Comparison of ENCODE assay signal across 14 mouse cellular contexts in the genomic region with DNA sequence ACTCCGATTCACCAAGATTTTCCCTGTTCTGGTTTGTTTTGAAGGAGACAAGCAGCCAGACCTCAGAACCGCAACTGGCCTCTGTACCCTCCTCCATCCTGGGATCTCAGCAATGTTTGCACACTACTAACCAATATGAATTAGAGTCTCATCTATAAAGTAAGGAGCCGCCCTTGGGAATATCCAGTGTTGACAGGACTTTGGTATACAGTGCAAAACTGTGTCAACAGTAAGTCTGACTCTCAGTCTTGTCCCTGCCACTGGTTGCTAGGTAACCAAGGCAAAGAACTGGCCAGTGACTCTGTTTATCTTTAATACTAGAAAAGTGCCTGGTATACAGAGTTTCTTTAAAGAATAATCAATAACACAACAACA. TPM values are rescaled to one million over a fixed set of nuclear protein-coding genes. Genes with fewer than 3 reads are reported as not detected.
A peak's percentile ranks its signal among the peaks of the same experiment; 100 is the strongest.
DNase-seq lines count a peak whose midpoint lies in the region; ATAC-seq lines count a peak whose summit lies in the region.
"Had no signal": no experiment of that assay in that cellular context is flagged by ENCODE, and none has a peak within 500 bp of the region (broad histone marks: within the 10 kb centered on the region; RNA-seq: fewer than 3 reads in every experiment).

No protein-coding gene starts in this region.

- H3K9me3 ChIP-seq in liver, embryonic 12.5 days (replicated peaks): no peaks in the 10 kb centered on the region
- H3K9me3 ChIP-seq in stomach, embryonic 15.5 days: no peaks in the 10 kb centered on the region
- H3K9me3 ChIP-seq: embryonic facial prominence, embryonic 15.5 days had no signal

- peak overlapping the region; percentile 41 for H3K4me2 ChIP-seq in liver, embryonic 12.5 days
- no peak overlapping the region for H3K4me2 ChIP-seq in stomach, embryonic 15.5 days
- H3K4me2 ChIP-seq: embryonic facial prominence, embryonic 15.5 days had no signal

- peaks cover 49% of the 10 kb centered on the region for H3K36me3 ChIP-seq in liver, embryonic 12.5 days
- no peaks in the 10 kb centered on the region for H3K36me3 ChIP-seq in stomach, embryonic 15.5 days
- H3K36me3 ChIP-seq: embryonic facial prominence, embryonic 15.5 days had no signal

- 0 out of 2 replicates have a peak overlapping the region, but pooled peaks have one; percentile 6 for H3K4me3 ChIP-seq in liver, embryonic 12.5 days
- no peak overlapping the region for H3K4me3 ChIP-seq in stomach, embryonic 15.5 days (replicated peaks)
- H3K4me3 ChIP-seq: embryonic facial prominence, embryonic 15.5 days; heart, adult 2 months had no signal

- no peaks in the 10 kb centered on the region for H3K27me3 ChIP-seq in liver, embryonic 12.5 days (replicated peaks)
- no peaks in the 10 kb centered on the region for H3K27me3 ChIP-seq in stomach, embryonic 15.5 days (replicated peaks)
- H3K27me3 ChIP-seq: embryonic facial prominence, embryonic 15.5 days had no signal

- H3K4me1 ChIP-seq in liver, embryonic 12.5 days: peaks cover 68% of the 10 kb centered on the region
- H3K4me1 ChIP-seq in stomach, embryonic 15.5 days: peaks cover 15% of the 10 kb centered on the region; the same call in 1 of the 2 replicates

- peak; percentile 19 for DNase-seq in lung, postnatal 36 days
- DNase-seq in lung, postnatal 25 days (ENCODE audit: low spot score): no peak
- peak; percentile 16 for DNase-seq in embryo, embryonic 10.5 days (ENCODE audit: low spot score)
- no peak for DNase-seq in frontal cortex, adult 2 months (ENCODE audit: extremely low spot score in 1 of 2, low spot score in 1 of 2)
- DNase-seq in cerebellum, adult 8-10 months: no peak
- DNase-seq: cerebellum, adult 9-10 months; forebrain, postnatal 0 days; heart, postnatal 4 days; kidney, adult 11 months; left cerebral cortex, postnatal 4 days had no signal

- ATAC-seq in liver, embryonic 12.5 days: peak; percentile 22; the same call in 1 of the 2 replicates
- ATAC-seq in stomach, embryonic 15.5 days (ENCODE audit: insufficient read depth, low FRiP score, low read depth): peak; percentile 38; the same call in 1 of the 2 replicates
- ATAC-seq: forebrain, postnatal 0 days had no signal

- WGBS in liver, embryonic 12.5 days (ENCODE audit: insufficient replicate concordance): 24% methylated on average over 3 of the region's 3 CpGs
- 34% methylated on average over 3 of the region's 3 CpGs for WGBS in stomach, embryonic 15.5 days

- no peak overlapping the region; the same call in 1 of the 2 replicates for H3K9ac ChIP-seq in liver, embryonic 12.5 days
- no peak overlapping the region for H3K9ac ChIP-seq in stomach, embryonic 15.5 days
- H3K9ac ChIP-seq: embryonic facial prominence, embryonic 15.5 days; forebrain, postnatal 0 days had no signal

- peak overlapping the region; percentile 79 for H3K27ac ChIP-seq in liver, embryonic 12.5 days
- H3K27ac ChIP-seq in stomach, embryonic 15.5 days: peak overlapping the region; percentile 31; the same call in 1 of the 2 replicates
- H3K27ac ChIP-seq: embryonic facial prominence, embryonic 15.5 days; heart, adult 2 months had no signal

RNA-seq across cellular contexts. Expression of a gene that starts 42.7 kb away (rescaled TPM):
- polyA plus RNA-seq in liver, embryonic 12.5 days (2016; fragmentation: Nextera tagmentation; extraction: Ambion mirVana): 137 and 141 TPM in 2 replicates
- 28.9 and 29.6 TPM in 2 replicates for polyA plus RNA-seq in stomach, embryonic 15.5 days (2015; fragmentation: Nextera tagmentation; extraction: Ambion mirVana)
- 31.4 and 34.6 TPM in 2 replicates for polyA plus RNA-seq in frontal cortex, adult 2 months (2012; rRNA removed)

Comparison
In these comparisons a context has a peak if more than half of its experiments do, and no peak if none do; other contexts are left out.
1. DNase-seq: peak in lung, postnatal 36 days (single experiment) and embryo, embryonic 10.5 days (single experiment); none in lung, postnatal 25 days (single experiment), frontal cortex, adult 2 months (0 of 2) and cerebellum, adult 8-10 months (single experiment).